ENCODE assay signal across 8 mouse cellular contexts in the genomic region with DNA sequence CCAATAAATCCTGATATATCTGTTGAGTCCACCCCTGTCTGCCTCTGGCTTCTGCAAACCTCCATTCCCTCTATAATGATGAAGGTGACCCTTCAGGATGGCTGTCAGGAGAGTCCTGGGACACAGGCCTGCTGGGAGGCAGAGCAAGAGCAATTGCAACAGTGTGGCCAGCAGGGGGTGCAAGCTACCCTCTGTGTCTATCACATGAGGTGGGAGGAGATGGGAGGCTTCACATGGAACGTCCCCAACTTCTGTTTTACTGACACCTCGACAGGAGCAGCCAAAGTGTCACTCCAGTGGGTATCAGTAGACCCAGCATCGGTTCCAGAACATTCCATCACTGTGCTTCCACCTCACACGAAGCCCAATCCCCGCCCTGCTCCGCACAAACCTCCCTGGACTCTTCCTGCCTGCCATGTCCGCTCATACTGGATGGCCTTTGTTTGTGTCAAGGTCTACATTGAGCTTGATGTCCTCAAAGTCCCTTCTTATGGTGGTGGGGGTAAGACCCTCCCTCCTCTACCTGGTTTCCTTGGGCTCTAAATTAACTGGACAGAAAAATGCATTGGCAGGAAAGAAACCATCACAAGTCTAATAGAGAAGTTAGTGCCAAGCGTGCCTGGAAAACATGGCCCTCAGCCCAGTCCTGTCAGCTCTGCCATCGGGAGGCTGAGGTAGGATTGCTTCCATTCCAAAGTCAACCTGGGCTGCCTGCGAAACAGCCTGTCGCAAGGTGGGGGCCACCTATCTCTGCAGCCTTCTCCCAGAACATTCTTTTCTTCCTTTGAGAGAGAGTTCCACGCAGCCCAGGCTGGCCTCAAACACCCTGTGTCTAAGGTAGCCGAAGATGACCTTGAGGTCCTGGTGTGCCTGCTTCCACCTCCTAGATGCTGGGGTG. TPM values are rescaled to one million over a fixed set of nuclear protein-coding genes. Genes with fewer than 3 reads are reported as not detected.
A peak's percentile ranks its signal among the peaks of the same experiment; 100 is the strongest.
DNase-seq lines count a peak whose midpoint lies in the region; ATAC-seq lines count a peak whose summit lies in the region.

No protein-coding gene starts in this region.

- peak; percentile 89 for DNase-seq in ZHBTc4 (ENCODE audit: low read depth, low spot score)
- DNase-seq in embryo, embryonic 10.5 days (ENCODE audit: low spot score): peak; percentile 85
- peak; percentile 84 for DNase-seq in heart, adult 8-10 months (ENCODE audit: low spot score)
- peak; percentile 68 to 75 for DNase-seq in kidney, adult 8-10 months
- peak; percentile 80 to 83 for DNase-seq in lung, adult 18-20 months
- peak; percentile 47 for DNase-seq in ovary, postnatal 14 days (ENCODE audit: low spot score)
- DNase-seq in thymus, postnatal 36 days: peak; percentile 72 to 74

- ATAC-seq in CD4-positive, CD25-positive, alpha-beta regulatory T cell, adult 4 months: peak; percentile 74

RNA-seq across cellular contexts. Expression of gene Gzmm, which starts 6.7 kb away (rescaled TPM):
- 1 to 10 TPM in 1 of 2 experiments, under 1 TPM in 1; 0.49 to 1.1 TPM for polyA plus RNA-seq in CD4-positive, CD25-positive, alpha-beta regulatory T cell, adult 4 months (2017; shearing (Covaris generic))
- total RNA-seq in heart, adult 8-10 months (2022): 1 to 10 TPM; 7.6 to 9.0 (median 8.3) TPM

RNA-seq across cellular contexts. Expression of gene Bsg, which starts 8.8 kb away (rescaled TPM):
- 100 to 1,000 TPM; 127 to 129 TPM for polyA plus RNA-seq in CD4-positive, CD25-positive, alpha-beta regulatory T cell, adult 4 months (2017; shearing (Covaris generic))
- total RNA-seq in heart, adult 8-10 months (2022): 1,000 to 10,000 TPM; 1,424 to 1,552 (median 1,533) TPM

RNA-seq across cellular contexts. Expression of gene Cdc34, which starts 13.5 kb away (rescaled TPM):
- 10 to 100 TPM; 20.8 to 27.3 TPM for polyA plus RNA-seq in CD4-positive, CD25-positive, alpha-beta regulatory T cell, adult 4 months (2017; shearing (Covaris generic))
- 100 to 1,000 TPM; 201 to 230 (median 213) TPM for total RNA-seq in heart, adult 8-10 months (2022)

RNA-seq across cellular contexts. Expression of gene Hcn2, which starts 21.0 kb away (rescaled TPM):
- polyA plus RNA-seq in CD4-positive, CD25-positive, alpha-beta regulatory T cell, adult 4 months (2017; shearing (Covaris generic)): not detected
- 10 to 100 TPM; 13.7 to 16.7 (median 15.1) TPM for total RNA-seq in heart, adult 8-10 months (2022)

RNA-seq across cellular contexts. Expression of gene Tpgs1, which starts 26.3 kb away (rescaled TPM):
- polyA plus RNA-seq in CD4-positive, CD25-positive, alpha-beta regulatory T cell, adult 4 months (2017; shearing (Covaris generic)): 10 to 100 TPM; 16.6 to 19.5 TPM
- total RNA-seq in heart, adult 8-10 months (2022): 10 to 100 TPM; 14.5 to 20.0 (median 16.9) TPM

Comparison
In these comparisons a context has a peak if more than half of its experiments do, and no peak if none do; other contexts are left out.
1. Peak in every context shown above with its lines: DNase-seq and ATAC-seq.